Mouse (Mus musculus): ENCODE results near the gene Dcaf5. TPM values are rescaled to one million over a fixed set of nuclear protein-coding genes. Genes with fewer than 3 reads are reported as not detected.

Gene Dcaf5
- polyA plus RNA-seq, 1 experiment from 2014 or later, result 9.0 TPM

DNA sequence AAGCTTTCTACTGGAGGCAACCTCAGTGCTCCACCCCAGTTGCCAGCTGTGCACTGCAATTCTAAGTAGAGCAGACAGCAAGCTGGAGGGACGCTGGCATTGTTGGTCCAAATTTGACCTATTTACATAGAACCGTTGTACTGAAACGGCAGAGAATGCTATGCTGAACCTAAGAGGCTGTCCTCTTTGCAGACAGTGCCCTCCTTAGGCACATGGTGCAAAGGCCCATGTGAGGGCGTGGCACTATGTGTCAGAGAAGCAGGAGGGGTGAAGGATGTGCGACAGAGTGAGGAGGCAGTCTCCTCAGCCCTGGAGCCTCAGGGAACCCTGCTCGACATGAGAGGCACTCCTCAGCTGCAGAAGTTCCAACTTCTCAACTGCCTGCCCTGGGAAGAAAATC lies 40.0 kb downstream of the Dcaf5 start:
- no peak overlapping the region for H3K4me2 ChIP-seq
- peaks cover 19% of the 10 kb centered on the region for H3K36me3 ChIP-seq (ENCODE audit: control insufficient read depth, insufficient read depth, low read length)
- no peaks in the 10 kb centered on the region for H3K27me3 ChIP-seq (ENCODE audit: control insufficient read depth, insufficient read depth, low read length)
- H3K27ac ChIP-seq (ENCODE audit: low read depth, low read length), result no peak overlapping the region
- H3K4me1 ChIP-seq (ENCODE audit: control insufficient read depth, insufficient read depth, low read length), result no peaks in the 10 kb centered on the region
- no peak overlapping the region for H3K9ac ChIP-seq (ENCODE audit: low read depth, low read length)
- no peak overlapping the region for H3K4me3 ChIP-seq (ENCODE audit: low read depth, low read length)
- H3K9me3 ChIP-seq (replicated peaks; ENCODE audit: control insufficient read depth, low read length), result no peaks in the 10 kb centered on the region
- ATAC-seq (replicated peaks; ENCODE audit: insufficient number of reproducible peaks, low FRiP score, low TSS enrichment), result no peak
- WGBS (ENCODE audit: insufficient replicate concordance), result 65% methylated on average over 6 of the region's 6 CpGs

GRCm38 (mm10) chr12:80395270-80395669 lies 41.1 kb downstream of the Dcaf5 start:
- H3K4me1 ChIP-seq (ENCODE audit: control insufficient read depth, insufficient read depth, low read length), result no peaks in the 10 kb centered on the region
- peaks cover 21% of the 10 kb centered on the region for H3K36me3 ChIP-seq (ENCODE audit: control insufficient read depth, insufficient read depth, low read length)
- H3K27ac ChIP-seq (ENCODE audit: low read depth, low read length), result no peak overlapping the region
- H3K9me3 ChIP-seq (replicated peaks; ENCODE audit: control insufficient read depth, low read length), result no peaks in the 10 kb centered on the region
- 91% methylated on average over 4 of the region's 4 CpGs for WGBS (ENCODE audit: insufficient replicate concordance)
- no peak overlapping the region for H3K9ac ChIP-seq (ENCODE audit: low read depth, low read length)
- no peak overlapping the region for H3K4me2 ChIP-seq
- no peak for ATAC-seq (replicated peaks; ENCODE audit: insufficient number of reproducible peaks, low FRiP score, low TSS enrichment)
- H3K4me3 ChIP-seq (ENCODE audit: low read depth, low read length), result no peak overlapping the region
- H3K27me3 ChIP-seq (ENCODE audit: control insufficient read depth, insufficient read depth, low read length), result no peaks in the 10 kb centered on the region

DNA sequence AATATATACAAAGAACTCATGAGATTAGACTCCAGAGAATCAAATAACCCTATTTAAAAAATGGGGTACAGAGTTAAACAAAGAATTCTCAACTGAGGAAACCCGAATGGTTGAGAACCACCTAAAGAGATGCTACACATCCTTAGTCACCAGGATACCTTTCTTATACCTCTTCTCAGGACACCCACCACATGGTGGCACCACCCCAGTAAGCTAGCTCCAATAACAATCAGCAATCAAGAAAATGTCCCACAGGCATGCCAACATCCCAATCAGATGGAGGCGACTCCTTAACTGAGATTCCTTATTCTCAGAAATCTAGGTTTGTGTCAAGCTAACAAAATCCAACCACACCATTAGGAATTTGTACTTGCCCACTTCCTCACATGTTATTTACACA lies 42.4 kb downstream of the Dcaf5 start:
- ATAC-seq (replicated peaks; ENCODE audit: insufficient number of reproducible peaks, low FRiP score, low TSS enrichment), result no peak
- Histone ChIP-seq H3K27me3 (ENCODE audit: control insufficient read depth, insufficient read depth, low read length) (no peaks in the 10 kb centered on the region), H3K4me1 (ENCODE audit: control insufficient read depth, insufficient read depth, low read length) (no peaks in the 10 kb centered on the region), H3K9me3 (replicated peaks; ENCODE audit: control insufficient read depth, low read length) (no peaks in the 10 kb centered on the region), H3K9ac (ENCODE audit: low read depth, low read length) (no peak overlapping the region), H3K4me2 (no peak overlapping the region), H3K4me3 (ENCODE audit: low read depth, low read length) (no peak overlapping the region), H3K27ac (ENCODE audit: low read depth, low read length) (no peak overlapping the region), H3K36me3 (ENCODE audit: control insufficient read depth, insufficient read depth, low read length) (peaks cover 21% of the 10 kb centered on the region)
- 75% methylated on average over 2 of the region's 2 CpGs for WGBS (ENCODE audit: insufficient replicate concordance)

DNA sequence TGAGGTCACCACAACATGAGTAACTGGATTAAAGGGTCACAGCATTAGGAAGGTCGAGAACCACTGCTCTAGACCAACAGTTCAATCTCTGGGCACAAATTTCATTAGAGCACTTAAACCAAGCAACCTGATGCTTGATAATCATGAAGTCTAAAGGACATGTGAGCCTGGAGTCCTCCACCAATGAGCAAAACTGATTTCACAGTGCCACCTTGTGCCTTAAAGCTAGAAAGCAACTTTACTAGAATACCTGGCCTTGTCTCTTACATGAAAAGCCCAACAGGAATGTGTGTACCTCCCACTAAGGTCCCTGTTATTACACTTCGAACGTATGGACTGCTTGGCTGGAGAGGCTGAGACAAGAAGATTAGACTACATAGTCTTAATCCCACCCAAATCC lies 47.0 kb downstream of the Dcaf5 start:
- WGBS (ENCODE audit: insufficient replicate concordance), result 62% methylated on average over 3 of the region's 3 CpGs
- Histone ChIP-seq H3K4me2 (no peak overlapping the region), H3K4me3 (ENCODE audit: low read depth, low read length) (no peak overlapping the region), H3K36me3 (ENCODE audit: control insufficient read depth, insufficient read depth, low read length) (0 out of 2 replicates have a peak, but pooled peaks cover 2% of the 10 kb centered on the region), H3K27ac (ENCODE audit: low read depth, low read length) (no peak overlapping the region), H3K27me3 (ENCODE audit: control insufficient read depth, insufficient read depth, low read length) (no peaks in the 10 kb centered on the region), H3K9me3 (replicated peaks; ENCODE audit: control insufficient read depth, low read length) (no peaks in the 10 kb centered on the region), H3K4me1 (ENCODE audit: control insufficient read depth, insufficient read depth, low read length) (peaks cover 5% of the 10 kb centered on the region), H3K9ac (ENCODE audit: low read depth, low read length) (no peak overlapping the region)
- ATAC-seq (replicated peaks; ENCODE audit: insufficient number of reproducible peaks, low FRiP score, low TSS enrichment), result no peak

DNA sequence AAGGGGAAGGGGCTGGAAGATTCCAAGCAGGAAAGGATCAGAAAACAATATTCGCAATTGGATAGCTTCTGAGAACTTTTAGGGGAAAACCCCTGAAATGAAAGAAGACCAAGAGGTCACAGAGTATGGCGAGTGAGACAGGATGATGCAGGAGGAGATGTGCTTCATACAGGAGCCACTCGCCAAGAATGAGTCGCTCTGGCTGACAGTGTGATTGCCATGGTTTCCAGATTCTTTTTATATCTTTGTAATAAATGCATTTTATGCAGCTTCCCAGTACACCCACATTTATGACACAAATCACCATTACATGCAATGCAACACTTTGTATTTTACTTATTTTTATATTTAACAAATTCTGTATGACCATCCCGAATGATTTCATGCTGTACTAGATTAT lies 49.1 kb downstream of the Dcaf5 start:
- WGBS (ENCODE audit: insufficient replicate concordance), result 96% methylated on average over 5 of the region's 5 CpGs
- Histone ChIP-seq H3K27me3 (ENCODE audit: control insufficient read depth, insufficient read depth, low read length) (no peaks in the 10 kb centered on the region), H3K4me2 (no peak overlapping the region), H3K36me3 (ENCODE audit: control insufficient read depth, insufficient read depth, low read length) (0 out of 2 replicates have a peak, but pooled peaks cover 2% of the 10 kb centered on the region), H3K27ac (ENCODE audit: low read depth, low read length) (no peak overlapping the region), H3K9ac (ENCODE audit: low read depth, low read length) (no peak overlapping the region), H3K9me3 (replicated peaks; ENCODE audit: control insufficient read depth, low read length) (no peaks in the 10 kb centered on the region), H3K4me3 (ENCODE audit: low read depth, low read length) (no peak overlapping the region), H3K4me1 (ENCODE audit: control insufficient read depth, insufficient read depth, low read length) (peaks cover 5% of the 10 kb centered on the region)
- no peak for ATAC-seq (replicated peaks; ENCODE audit: insufficient number of reproducible peaks, low FRiP score, low TSS enrichment)

GRCm38 (mm10) chr12:80385361-80385760 lies 51.0 kb downstream of the Dcaf5 start:
- Histone ChIP-seq H3K4me2 (no peak overlapping the region), H3K4me3 (ENCODE audit: low read depth, low read length) (no peak overlapping the region), H3K36me3 (ENCODE audit: control insufficient read depth, insufficient read depth, low read length) (no peaks in the 10 kb centered on the region), H3K27me3 (ENCODE audit: control insufficient read depth, insufficient read depth, low read length) (no peaks in the 10 kb centered on the region), H3K9me3 (replicated peaks; ENCODE audit: control insufficient read depth, low read length) (no peaks in the 10 kb centered on the region), H3K9ac (ENCODE audit: low read depth, low read length) (0 out of 2 replicates have a peak overlapping the region, but pooled peaks have one; percentile 10), H3K4me1 (ENCODE audit: control insufficient read depth, insufficient read depth, low read length) (peaks cover 9% of the 10 kb centered on the region), H3K27ac (ENCODE audit: low read depth, low read length) (no peak overlapping the region)
- no peak for ATAC-seq (replicated peaks; ENCODE audit: insufficient number of reproducible peaks, low FRiP score, low TSS enrichment)
- WGBS (ENCODE audit: insufficient replicate concordance), result 41% methylated on average over 1 of the region's 1 CpGs

DNA sequence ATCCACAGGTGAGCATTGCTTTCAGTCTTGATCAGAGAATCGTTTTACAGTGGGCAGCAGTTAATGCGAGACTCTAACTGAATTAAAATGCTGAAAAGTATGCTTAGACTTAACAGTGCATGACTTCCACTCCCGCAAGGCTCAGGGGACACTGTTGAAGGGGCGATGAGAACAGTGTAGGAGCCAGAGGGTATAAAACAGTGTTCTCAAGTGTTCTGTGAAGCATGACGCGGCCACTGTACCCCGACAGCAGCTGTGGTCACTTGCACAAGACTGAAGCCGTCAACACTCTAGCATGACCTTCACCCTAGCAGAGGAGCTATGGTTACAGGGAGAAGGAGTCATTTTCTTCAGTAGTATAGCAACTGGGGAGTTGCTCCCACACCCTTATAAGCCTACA lies 52.9 kb downstream of the Dcaf5 start:
- WGBS (ENCODE audit: insufficient replicate concordance), result 76% methylated on average over 8 of the region's 8 CpGs
- no peak overlapping the region for H3K27ac ChIP-seq (ENCODE audit: low read depth, low read length)
- ATAC-seq (replicated peaks; ENCODE audit: insufficient number of reproducible peaks, low FRiP score, low TSS enrichment), result no peak

GRCm38 (mm10) chr12:80382794-80383193 lies 53.6 kb downstream of the Dcaf5 start:
- Histone ChIP-seq H3K27ac (ENCODE audit: low read depth, low read length) (no peak overlapping the region), H3K36me3 (ENCODE audit: control insufficient read depth, insufficient read depth, low read length) (no peaks in the 10 kb centered on the region), H3K9ac (ENCODE audit: low read depth, low read length) (no peak overlapping the region), H3K4me1 (ENCODE audit: control insufficient read depth, insufficient read depth, low read length) (peaks cover 14% of the 10 kb centered on the region), H3K27me3 (ENCODE audit: control insufficient read depth, insufficient read depth, low read length) (no peaks in the 10 kb centered on the region), H3K4me3 (ENCODE audit: low read depth, low read length) (no peak overlapping the region), H3K4me2 (no peak overlapping the region), H3K9me3 (replicated peaks; ENCODE audit: control insufficient read depth, low read length) (no peaks in the 10 kb centered on the region)
- 71% methylated on average over 2 of the region's 2 CpGs for WGBS (ENCODE audit: insufficient replicate concordance)
- ATAC-seq (replicated peaks; ENCODE audit: insufficient number of reproducible peaks, low FRiP score, low TSS enrichment), result no peak

More for the DNA sequence above, 52.9 kb downstream of the Dcaf5 start:
- Histone ChIP-seq H3K9me3 (replicated peaks; ENCODE audit: control insufficient read depth, low read length) (no peaks in the 10 kb centered on the region), H3K4me3 (ENCODE audit: low read depth, low read length) (no peak overlapping the region), H3K36me3 (ENCODE audit: control insufficient read depth, insufficient read depth, low read length) (no peaks in the 10 kb centered on the region), H3K4me1 (ENCODE audit: control insufficient read depth, insufficient read depth, low read length) (peaks cover 14% of the 10 kb centered on the region), H3K27me3 (ENCODE audit: control insufficient read depth, insufficient read depth, low read length) (no peaks in the 10 kb centered on the region), H3K9ac (ENCODE audit: low read depth, low read length) (no peak overlapping the region), H3K4me2 (no peak overlapping the region)

- Histone ChIP-seq H3K9me3 (replicated peaks; ENCODE audit: control insufficient read depth, low read length) (no peaks in the 10 kb centered on the region), H3K36me3 (ENCODE audit: control insufficient read depth, insufficient read depth, low read length) (peaks cover 4% of the 10 kb centered on the region; the same call in 1 of the 2 replicates), H3K4me2 (no peak overlapping the region), H3K27me3 (ENCODE audit: control insufficient read depth, insufficient read depth, low read length) (no peaks in the 10 kb centered on the region), H3K4me1 (ENCODE audit: control insufficient read depth, insufficient read depth, low read length) (peaks cover 9% of the 10 kb centered on the region), H3K27ac (ENCODE audit: low read depth, low read length) (peak overlapping the region; percentile 81), H3K9ac (ENCODE audit: low read depth, low read length) (no peak overlapping the region), H3K4me3 (ENCODE audit: low read depth, low read length) (no peak overlapping the region)
- 85% methylated on average over 10 of the region's 10 CpGs for WGBS (ENCODE audit: insufficient replicate concordance)
- ATAC-seq (replicated peaks; ENCODE audit: insufficient number of reproducible peaks, low FRiP score, low TSS enrichment), result peak; percentile 69
Observed at GRCm38 (mm10) chr12:80379831-80380457, 56.5 kb downstream of the Dcaf5 start.
